Mouse (Mus musculus): ENCODE measurements around the gene 0610030E20Rik.

DNA sequence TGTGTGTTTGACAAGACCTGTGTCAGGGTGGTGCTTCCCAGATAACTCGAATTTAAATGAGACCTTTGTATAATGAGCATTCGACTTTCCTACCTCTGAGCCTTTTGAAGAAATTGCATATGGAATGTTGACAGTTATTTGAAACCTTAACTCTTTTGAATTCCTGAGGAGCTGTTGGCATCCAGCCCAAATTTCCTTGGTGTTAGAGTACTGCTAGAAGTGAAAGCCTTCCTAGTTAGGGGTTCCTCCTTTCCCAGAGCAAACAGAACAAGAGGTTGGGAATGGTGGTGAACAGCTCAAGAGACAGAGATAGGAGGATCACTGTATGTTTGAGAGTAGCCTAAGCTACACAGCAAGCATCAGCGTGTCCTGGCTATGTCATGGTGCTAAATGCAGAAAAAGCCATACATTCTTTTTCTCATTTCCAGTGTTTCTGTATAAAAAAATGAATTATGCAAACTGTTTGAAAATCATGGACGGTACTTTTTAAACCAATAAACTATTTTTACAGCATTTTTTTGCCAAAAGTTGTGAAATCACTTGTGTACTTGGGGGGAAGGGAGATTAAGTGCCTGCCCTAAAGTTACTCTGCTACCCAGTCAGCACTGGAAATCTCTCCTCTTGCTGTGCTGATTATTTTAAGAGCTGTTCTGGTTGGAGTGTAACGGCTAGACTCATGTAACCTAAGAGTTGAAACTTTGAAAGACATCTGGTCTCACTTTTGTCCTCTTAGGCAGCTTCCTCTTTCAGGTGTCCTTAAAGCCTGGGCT lies 5.7 kb downstream of the 0610030E20Rik start:
- TF ChIP-seq CTCF (IDR thresholded peaks at IDR 0.05; ENCODE audit: control insufficient read depth, insufficient read depth, low read length) = no peak
- TF ChIP-seq POLR2A (IDR thresholded peaks at IDR 0.05; ENCODE audit: borderline replicate concordance, control insufficient read depth, low read depth, low read length) = no peak
